Mouse (Mus musculus) megakaryocyte, adult 5-6 weeks (primary cell): ENCODE measurements around the gene Stox2. TPM values are rescaled to one million over a fixed set of nuclear protein-coding genes. Genes with fewer than 3 reads are reported as not detected.
A peak's percentile ranks its signal among the peaks of the same experiment; 100 is the strongest.

Source experiments
- ATAC-seq: 2 replicates; pipeline ENCODE4 v1.8.0; 2016; ENCODE audit warnings: mild to moderate bottlenecking, inconsistent platforms; ENCODE audit not compliant: poor library complexity, severe bottlenecking
- total RNA-seq, 2 experiments: library from RNA; stranded (forward) in 1 of 2; stranded (reverse) in 1 of 2; fragments of 153-499, 151-499 nt in 1 of 2; fragments of 221-1000, 200-1000 nt in 1 of 2; gene quantifications; 2 replicates each; pipeline versions ENCODE4 v1.2.3 to v1.2.4; 2015 to 2017

The Stox2 gene
- total RNA-seq, 2 experiments from 2014 or later = 0.18 to 0.48 TPM

- no peak for ATAC-seq
Observed at GRCm38 (mm10) chr8:47245116-47245515, 201.0 kb downstream of the Stox2 start.

GRCm38 (mm10) chr8:47244202-47244601 lies 202.0 kb downstream of the Stox2 start:
- no peak for ATAC-seq

DNA sequence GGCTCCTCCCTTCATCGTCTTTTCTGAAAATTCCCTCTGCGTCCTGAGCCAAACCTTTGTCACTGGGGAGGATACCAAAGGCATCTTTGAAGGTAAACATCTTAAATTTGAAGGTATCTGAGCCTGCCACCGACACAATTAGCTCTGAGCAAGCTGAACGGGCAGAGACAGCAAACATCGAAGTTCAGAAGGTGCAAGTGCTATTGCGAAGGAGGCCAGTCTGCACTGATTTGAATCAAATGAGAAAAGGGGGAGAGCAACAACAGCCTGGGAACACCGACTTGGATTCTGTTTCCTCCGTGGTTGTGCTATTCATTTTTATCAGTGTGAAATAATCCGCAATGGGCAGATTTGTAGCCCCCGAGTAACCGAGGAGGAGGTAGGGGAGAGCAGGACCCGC lies 202.5 kb downstream of the Stox2 start:
- ATAC-seq = no peak

GRCm38 (mm10) chr8:47243016-47243630 lies 203.0 kb downstream of the Stox2 start:
- peak; percentile 65 for ATAC-seq

DNA sequence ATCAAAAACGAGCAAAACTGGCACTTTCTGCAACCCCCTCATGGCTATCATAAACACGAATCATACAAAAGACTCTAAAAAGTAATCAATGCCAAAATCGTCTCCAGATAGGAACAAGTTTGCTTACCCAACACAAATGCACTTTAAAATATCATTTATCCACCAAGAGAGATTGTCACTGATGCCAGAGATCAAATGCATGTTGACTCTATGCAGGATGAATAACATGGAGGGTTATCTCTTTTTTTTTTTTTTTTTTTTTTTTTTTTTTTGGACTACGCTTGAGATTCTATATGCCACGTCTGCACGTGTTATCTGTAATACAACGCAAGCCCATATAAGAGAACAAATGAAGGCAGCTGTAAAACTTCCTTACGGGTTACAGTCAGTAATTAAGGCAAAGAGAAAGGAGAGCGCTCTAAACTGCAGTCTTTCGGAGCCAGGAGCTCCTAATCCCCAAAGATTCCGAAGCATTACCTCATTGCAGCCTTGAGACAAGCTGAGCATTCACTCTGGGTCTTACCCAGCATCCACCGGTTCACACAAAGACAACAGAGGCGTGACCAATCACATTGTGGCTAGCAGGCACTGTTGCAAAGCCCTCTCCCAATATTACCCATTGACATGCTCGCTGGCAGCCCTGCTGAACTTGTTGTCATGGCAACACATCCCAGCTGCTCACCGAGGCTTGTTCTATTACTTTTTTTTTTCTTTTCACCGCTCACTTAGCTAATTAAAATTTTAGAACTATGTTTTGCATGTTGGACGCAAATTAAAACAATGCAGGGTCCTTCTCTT lies 203.8 kb downstream of the Stox2 start:
- ATAC-seq = peak; percentile 97

- ATAC-seq = no peak
Observed at GRCm38 (mm10) chr8:47241421-47242078, 204.6 kb downstream of the Stox2 start.

DNA sequence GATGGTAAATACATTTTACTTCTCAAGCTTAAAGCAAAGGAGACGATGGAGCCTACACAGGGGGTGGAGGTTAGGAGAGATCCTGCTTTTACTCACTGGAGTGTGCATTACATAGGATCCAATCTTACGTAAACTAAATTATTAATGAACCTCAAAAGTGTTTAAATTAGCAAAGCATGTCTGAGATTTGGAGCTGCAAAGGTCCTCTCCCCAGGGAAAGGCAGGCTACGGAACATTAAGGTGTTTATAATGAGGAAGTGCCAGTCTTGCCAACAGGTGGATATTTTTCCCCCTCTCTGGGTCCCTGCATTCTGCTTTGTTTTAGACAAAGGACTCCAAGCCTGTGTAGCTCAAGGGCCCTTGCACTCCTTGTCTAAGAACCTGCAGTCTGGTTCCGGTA lies 205.3 kb downstream of the Stox2 start:
- ATAC-seq = no peak

DNA sequence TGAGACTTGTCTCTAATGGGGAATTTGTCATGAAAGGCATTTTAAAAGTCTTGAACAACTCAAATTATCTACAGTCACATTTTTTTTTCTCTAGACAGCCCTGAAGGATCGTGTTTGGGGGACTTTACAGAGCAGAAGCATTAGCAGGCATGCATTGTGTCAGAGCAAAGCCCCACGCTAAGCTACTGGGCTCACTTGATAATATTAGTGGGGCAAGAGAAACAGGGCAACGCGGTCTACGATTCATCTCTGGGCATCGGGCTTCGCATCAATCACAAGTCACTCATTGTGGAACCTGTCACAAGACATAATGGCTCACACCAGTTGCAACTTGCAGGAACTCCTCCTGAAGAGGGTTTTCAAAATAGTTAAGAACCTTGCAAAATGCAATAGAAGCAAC lies 205.9 kb downstream of the Stox2 start:
- no peak for ATAC-seq

DNA sequence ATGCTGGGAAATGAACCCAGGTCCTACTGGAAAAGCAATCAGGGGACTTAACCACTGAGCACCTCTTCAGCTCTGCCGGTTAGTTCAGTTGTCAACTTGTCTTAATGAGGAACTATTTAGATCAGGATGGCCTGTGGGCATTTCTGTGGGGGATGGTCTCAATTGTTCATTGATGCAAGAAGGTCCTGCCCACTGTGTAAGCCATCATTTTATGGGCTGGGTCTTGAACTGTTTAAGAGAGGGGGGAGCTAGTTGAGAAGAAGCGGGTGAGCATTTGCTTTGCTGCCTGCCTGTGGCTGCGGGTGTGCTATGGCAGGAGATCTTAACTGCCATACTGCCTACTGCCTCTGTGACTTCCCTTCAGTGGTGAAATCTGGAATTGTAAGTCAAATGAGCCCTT lies 214.1 kb downstream of the Stox2 start:
- ATAC-seq = no peak

- ATAC-seq = peak; percentile 98
Observed at GRCm38 (mm10) chr8:47230057-47230456, 216.1 kb downstream of the Stox2 start.

DNA sequence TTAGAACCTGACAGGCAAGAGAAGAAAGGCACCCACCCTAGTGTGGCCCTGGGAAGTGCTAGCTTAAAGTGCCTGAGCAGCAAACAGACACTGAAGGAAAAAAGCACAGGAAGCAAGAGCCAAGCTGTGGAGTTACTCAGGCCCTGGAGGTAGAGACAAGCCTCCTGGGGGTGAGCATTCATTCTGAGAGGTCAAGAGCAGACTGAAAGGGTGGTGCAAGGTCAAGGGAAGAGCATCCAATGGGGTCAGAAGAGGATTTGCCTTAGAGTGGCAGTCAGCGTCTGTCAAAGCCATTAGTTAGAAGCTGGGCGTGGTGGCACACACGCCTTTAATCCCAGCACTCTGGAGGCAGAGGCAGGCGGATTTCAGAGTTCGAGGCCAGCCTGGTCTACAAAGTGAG lies 224.3 kb downstream of the Stox2 start:
- no peak for ATAC-seq

- no peak for ATAC-seq
Observed at GRCm38 (mm10) chr8:47221191-47221590, 225.0 kb downstream of the Stox2 start.

GRCm38 (mm10) chr8:47220390-47220789 lies 225.8 kb downstream of the Stox2 start:
- ATAC-seq = no peak

GRCm38 (mm10) chr8:47218536-47218935 lies 227.6 kb downstream of the Stox2 start:
- no peak for ATAC-seq

GRCm38 (mm10) chr8:47218021-47218420 lies 228.1 kb downstream of the Stox2 start:
- ATAC-seq = no peak

DNA sequence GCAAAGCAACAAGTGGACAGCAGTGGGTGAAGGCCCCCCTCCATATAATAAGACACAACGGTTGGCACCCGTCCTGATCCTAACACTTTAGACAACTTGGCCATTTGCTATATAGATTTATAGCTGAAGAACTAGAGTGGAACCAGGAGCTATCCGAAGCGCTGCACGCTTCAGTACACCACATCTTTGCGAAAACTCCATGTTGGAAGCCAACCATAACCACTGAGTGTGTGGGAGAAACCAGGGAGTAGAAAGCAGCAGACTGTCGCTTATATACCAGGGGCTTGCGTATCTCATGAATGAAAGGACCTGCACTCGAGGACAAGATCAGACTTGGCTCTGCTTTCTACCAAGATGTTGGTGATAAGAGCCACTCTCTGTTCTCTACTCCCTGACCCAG lies 234.0 kb downstream of the Stox2 start:
- no peak for ATAC-seq

- no peak for ATAC-seq
Observed at GRCm38 (mm10) chr8:47211226-47211625, 234.9 kb downstream of the Stox2 start.

GRCm38 (mm10) chr8:47208246-47208645 lies 237.9 kb downstream of the Stox2 start:
- no peak for ATAC-seq

- no peak for ATAC-seq
Observed at GRCm38 (mm10) chr8:47206640-47207237, 239.4 kb downstream of the Stox2 start.

DNA sequence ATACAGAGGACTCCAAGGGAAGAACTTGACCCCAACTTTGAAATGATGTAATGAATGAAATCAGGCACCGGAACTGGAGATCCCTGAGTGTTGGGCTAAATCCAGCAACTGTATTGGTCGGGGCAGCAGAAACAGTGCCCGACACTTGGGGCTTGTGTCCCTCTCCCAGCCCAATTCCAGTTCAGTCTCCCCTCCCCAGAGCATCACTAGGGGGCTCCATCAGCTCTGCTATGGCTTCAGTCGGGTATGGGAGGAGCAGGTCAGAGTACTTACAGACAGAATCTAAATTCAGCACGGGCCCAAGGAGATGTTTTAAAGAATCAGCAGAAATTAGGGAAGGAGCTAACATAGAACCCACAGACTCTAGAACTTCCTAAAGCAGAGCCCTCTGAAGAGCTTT lies 240.7 kb downstream of the Stox2 start:
- no peak for ATAC-seq

- no peak for ATAC-seq
Observed at GRCm38 (mm10) chr8:47196391-47196790, 249.8 kb downstream of the Stox2 start.
